Mouse (Mus musculus) 3T3-L1 (cell line): Measurements from ENCODE around the gene Nppa.

Experiments used
- DNase-seq: peaks from one replicate; pipeline ENCODE4 v3.0.0-alpha.2; 2015; ENCODE audit warnings: low read depth, low spot score

The Nppa gene

DNA sequence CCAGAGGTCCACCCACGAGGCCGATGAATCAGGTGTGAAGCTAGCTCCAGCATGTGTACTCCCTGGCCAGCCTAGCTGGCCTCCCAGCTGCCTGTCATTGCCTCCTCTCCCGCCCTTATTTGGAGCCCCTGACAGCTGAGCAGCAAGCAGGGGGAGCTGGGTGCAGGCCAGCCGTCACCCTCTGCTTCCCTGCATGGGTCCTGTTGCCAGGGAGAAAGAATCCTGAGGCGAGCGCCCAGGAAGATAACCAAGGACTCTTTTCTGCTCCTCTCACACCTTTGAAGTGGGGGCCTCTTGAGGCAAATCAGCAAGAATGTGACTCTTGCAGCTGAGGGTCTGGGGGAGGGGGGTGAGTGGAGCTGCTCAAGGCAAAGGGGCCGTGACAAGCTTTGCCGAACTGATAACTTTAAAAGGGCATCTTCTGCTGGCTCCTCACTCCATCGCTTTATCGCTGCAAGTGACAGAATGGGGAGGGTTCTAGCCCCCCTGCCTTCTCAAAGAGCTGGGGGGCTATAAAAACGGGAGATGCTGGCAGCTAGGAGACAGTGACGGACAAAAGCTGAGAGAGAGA, at the start of gene Nppa:
Gene Nppa, plus strand, starts transcription at position 521 of the 571 bp plus-strand sequence.
- DNase-seq: no peak

GRCm38 (mm10) chr4:147953590-147953989, 46.9 kb upstream of the Nppa start:
- peak; percentile 77 for DNase-seq

DNA sequence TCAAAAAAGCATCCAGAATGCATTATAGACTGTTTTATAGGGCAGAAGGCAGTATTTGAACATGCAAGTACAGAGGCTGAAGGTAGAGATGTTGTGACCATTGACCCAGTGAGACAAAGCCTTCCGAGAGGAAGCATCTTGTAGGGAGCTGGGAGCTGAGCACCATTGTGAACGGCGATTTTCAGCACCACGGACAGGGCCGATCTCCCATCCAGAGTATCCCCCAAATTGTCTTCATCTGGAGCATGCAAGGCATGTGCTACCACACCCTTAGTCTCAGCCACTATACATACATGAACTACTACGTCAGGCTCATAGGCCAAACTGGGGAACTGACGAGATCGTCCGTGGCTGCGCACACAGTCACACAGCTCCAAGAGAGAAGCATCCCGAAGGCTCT, 43.4 kb upstream of the Nppa start:
- DNase-seq: peak; percentile 51

DNA sequence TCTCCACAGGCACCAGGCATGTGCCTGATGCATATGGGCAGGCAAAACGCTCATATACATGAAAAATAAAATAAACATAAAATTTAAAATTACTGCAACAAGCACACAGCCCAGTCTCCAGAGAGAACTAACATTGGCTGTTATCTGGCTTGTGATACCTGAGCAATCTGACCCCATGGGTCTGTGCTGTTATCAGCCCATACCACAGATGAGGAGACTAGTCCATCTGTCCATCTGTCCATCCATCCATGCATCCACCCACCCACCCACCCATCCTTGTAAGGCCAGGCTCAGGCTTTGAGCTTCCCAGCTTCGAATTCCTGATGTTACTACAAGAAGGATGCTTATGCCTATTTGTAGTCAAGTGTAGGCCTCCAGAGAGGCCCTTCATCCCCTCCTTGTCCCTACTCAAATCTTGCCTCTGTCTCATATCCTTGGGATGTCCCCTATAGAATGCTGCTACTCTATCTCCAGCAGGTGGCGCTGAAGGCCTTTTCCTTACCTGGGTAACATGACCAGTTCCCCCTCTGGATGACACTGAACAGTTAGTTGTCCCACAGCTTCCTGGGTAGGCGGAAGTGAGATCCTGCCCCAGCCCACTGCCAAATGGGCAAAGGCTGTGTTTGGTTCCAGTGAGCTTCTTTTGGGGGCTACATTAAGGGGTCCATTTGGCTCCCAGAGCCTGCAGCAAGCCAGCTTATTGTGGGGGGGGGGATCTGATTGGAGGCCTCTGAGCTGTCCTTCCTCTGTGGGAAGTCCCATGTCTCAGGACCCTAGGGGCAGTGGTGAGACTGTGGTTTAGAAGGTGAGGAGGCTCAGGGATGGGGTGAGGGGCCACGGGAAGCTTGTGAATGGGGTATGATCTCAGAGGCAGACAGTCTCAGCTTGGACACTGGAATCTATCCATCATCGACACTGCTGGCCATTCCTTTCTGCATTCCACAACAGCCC, 40.4 kb upstream of the Nppa start:
- peak; percentile 94 for DNase-seq

GRCm38 (mm10) chr4:147962781-147963180, 37.7 kb upstream of the Nppa start:
- no peak for DNase-seq

DNA sequence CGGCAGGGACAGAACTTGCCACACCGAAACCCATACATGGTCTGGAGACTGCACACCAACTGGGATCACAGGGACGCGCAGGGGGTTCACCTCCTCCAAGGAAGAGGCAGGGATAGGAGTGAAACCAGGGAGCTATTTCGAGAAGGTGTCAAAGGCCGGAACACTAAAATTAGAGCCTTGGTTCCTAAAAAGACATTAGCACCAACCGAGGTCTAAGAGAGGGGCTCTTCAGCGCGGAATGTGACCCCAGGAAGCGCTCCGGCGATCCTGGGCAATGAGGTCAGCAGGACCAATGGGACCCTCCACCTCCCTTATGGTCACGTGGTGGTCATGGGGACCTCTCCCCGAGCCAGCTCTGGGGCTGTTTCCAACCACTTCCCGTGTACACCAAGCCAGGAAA, 36.9 kb upstream of the Nppa start:
- DNase-seq: no peak

- no peak for DNase-seq
Observed at GRCm38 (mm10) chr4:147965712-147966111, 34.8 kb upstream of the Nppa start.

- DNase-seq: no peak
Observed at GRCm38 (mm10) chr4:147968816-147969215, 31.7 kb upstream of the Nppa start.

DNA sequence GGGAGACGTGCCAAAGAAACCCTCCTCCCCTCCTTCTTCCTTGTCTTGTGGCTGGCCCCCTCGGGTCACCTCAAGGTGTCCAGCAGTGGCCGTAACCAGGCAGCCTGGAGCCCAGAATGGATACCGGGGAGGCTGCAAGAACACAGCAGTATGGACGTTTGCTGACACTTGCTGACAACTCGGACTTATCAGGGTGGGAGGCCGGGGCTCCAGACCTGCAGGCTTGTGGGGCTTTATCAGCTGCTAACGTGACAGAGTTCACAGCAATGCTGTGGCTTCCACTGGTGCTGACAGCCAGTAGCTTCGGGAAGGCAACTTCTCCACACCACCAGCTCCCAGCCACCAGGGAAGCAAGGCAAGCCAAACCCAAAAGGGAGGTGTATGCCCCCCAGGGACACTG, 31.2 kb upstream of the Nppa start:
- no peak for DNase-seq

DNA sequence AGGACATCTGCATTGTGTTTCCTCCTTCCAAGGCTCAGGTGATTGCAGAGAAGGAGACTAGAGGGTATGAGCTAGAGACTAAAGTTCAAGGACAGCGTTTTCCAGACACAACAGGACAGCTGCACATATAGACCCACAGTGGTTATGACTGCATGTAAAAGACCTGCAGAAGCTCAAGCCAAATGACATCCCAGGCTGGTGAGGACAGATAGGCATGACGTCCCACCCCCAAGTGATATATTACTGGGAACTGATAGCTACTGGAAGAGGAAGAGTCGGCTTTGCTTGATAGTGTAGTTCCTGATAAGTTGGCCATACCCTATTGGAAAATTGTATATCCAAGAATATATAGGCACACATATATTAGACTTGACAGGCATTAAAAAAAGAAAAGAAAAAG, 24.3 kb upstream of the Nppa start:
- no peak for DNase-seq

- no peak for DNase-seq
Observed at GRCm38 (mm10) chr4:147977726-147978125, 22.8 kb upstream of the Nppa start.

- DNase-seq: no peak
Observed at GRCm38 (mm10) chr4:147978391-147978790, 22.1 kb upstream of the Nppa start.

DNA sequence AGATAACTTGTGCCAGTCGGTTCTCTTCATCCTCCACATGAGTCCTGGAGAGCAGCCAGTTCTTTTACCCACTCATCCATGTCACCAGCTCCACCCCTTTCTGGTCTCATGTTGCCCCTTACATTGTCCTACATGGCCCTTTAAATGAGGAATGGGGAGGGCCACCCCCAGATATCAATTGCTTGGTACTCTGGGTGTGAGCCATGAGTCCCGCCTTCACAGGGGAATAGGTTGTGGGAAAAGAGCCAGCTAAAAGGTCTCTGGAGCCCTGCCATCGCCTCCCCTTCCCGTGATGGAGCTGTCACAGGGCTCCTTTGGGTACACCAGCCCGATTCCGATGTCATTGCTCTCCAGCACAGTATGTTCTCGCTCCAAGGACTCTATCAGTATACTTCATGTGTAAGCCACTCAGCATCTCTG, 21.1 kb upstream of the Nppa start:
- no peak for DNase-seq

DNA sequence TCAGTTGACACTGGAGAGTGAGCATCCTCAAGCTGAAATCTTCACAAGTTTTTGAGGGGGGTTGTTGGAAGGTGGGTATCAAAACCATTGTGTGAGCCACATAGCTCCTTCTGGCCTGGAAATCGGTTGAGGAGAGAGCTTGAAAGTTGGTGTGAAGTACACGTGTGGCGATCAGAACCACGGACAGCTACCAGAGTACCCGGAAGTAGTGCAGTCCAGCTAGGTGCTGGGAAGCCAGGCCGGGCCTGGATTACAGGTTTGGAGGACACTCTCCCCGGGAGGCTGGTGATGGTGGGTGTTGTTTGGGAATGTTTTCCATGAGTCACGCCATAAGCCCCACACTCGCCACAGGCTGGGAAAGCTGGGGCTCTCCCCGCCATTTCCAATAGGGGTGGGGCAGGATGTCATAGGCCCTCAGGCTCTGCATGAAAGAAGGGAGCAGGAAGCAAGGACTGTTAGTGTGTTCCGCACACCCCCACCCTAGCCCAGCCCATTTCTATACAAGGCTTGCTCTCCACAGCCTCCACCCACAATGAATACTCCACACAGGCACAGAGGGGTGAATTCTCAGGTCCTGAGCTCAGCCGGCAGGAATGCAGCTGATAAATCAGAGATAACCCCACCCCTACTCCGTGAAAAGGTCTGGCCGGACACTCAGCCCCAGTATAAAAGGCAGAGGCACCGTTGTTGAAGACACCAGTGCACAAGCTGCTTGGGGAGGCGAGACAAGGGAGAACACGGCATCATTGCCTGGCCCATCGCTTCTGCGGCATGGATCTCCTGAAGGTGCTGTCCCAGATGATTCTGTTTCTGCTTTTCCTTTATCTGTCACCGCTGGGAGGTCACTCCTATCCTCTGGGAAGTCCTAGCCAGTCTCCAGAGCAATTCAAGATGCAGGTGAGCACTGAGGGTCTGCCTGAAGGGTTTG, 15.1 kb upstream of the Nppa start, which contains the start of gene Nppb:
Gene Nppb, plus strand, starts transcription at position 584 of the 928 bp plus-strand sequence.
- DNase-seq: peak; percentile 85

GRCm38 (mm10) chr4:147993571-147994095, 6.9 kb upstream of the Nppa start:
- DNase-seq: peak; percentile 78

GRCm38 (mm10) chr4:147995311-147995710, 5.2 kb upstream of the Nppa start:
- DNase-seq: peak; percentile 69

GRCm38 (mm10) chr4:148001013-148001789, 679 bp downstream of the Nppa start:
- DNase-seq: no peak

- DNase-seq: peak; percentile 44
Observed at GRCm38 (mm10) chr4:148001866-148002265, 1.3 kb downstream of the Nppa start.

DNA sequence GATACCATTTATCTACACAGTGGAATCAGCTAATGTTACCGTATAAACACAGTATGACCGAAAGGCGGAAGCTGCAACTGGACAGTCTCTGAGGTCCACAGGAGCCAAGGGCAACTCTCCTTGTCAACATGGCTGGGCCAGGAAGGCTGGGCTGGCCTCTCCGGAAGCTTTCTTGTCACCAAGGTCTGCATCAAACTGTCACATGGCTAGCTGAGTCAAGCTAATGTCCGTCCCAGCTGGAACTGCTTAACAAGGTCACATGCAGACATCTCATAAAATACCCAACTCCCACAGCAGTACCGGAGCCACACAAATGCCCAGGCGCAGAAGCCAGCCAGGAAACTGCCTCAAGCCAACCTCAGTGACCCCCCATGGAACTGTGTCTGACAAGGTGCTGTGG, 3.8 kb downstream of the Nppa start:
- DNase-seq: no peak

- peak; percentile 71 for DNase-seq
Observed at GRCm38 (mm10) chr4:148008412-148008811, 7.9 kb downstream of the Nppa start.

DNA sequence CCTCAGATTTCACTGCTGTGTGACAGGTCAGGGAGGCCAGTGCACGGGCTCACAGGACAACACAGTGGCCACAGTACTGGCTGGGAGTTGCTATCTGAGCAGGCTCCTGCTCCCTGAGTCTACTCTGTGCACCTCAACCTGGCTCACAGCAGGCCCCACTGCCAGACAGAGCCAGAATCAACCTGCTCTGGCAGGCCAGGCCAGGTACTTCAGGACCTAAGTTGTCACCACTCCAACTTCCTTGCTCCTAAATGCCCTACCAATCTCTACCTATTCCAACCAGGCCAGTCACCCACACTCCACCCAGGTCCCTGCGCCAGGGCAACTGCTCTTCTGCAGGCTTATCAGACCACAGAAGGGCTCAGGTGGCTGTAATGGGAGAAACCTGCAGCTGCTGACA, 9.1 kb downstream of the Nppa start:
- DNase-seq: no peak
